Mouse (Mus musculus) embryonic fibroblast, embryonic 13.5 days (primary cell): Measurements from ENCODE around the gene Tatdn3.

Experiments used
- CTCF ChIP-seq: IDR thresholded peaks from 2 replicates; pipeline ENCODE4 v1.5.1; 2011; ENCODE audit warnings: mild to moderate bottlenecking, control low read depth, low read length, moderate library complexity, borderline replicate concordance; ENCODE audit not compliant: insufficient read depth
- POLR2A ChIP-seq: IDR thresholded peaks from 2 replicates; pipeline ENCODE4 v1.6.1; 2011; ENCODE audit warnings: low read depth, mild to moderate bottlenecking, control low read depth, low read length, moderate library complexity

- no peak for TF ChIP-seq POLR2A
- TF ChIP-seq CTCF, result no peak
These were observed 2.5 kb upstream of the Tatdn3 start for GRCm38 (mm10) chr1:191065188-191065587.
